Mouse (Mus musculus) brain, embryonic 14.5 days (tissue): ENCODE data around the gene Lpcat4.

ENCODE experiments used
- CTCF ChIP-seq: fragments of 200-500 bp; IDR thresholded peaks from 2 replicates; pipeline ENCODE4 v1.5.1; 2012; ENCODE audit warnings: inconsistent platforms, mild to moderate bottlenecking, moderate library complexity, borderline replicate concordance; ENCODE audit not compliant: insufficient read depth, insufficient read length; ENCODE audit errors: extremely low read depth
- POLR2A ChIP-seq: fragments of 200-500 bp; IDR thresholded peaks from 2 replicates; pipeline ENCODE4 v1.6.1; 2012; ENCODE audit warnings: mild to moderate bottlenecking, inconsistent platforms, borderline replicate concordance; ENCODE audit not compliant: poor library complexity, insufficient read depth, insufficient read length, severe bottlenecking; ENCODE audit errors: extremely low read depth

DNA sequence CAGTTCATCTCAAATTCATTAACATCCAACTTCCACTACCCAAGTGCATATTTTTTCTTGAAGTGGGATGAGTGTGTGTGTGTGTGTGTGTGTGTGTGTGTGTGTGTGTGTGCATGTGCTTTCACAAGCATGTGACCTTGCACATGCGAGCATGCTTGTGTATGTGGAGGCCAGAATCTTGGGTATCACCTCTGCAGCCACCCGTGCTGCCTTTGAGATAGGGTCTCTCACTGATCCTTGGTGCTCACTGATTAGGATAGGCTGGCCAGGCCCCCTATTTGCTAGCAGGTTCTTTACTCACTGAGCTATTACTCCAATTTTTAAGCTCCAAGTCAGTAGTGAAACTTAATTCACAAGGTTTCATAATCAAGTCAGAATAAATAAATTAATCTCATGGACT is 33.6 kb downstream of the Lpcat4 start:
- TF ChIP-seq POLR2A (no peak), CTCF (no peak)
